Mouse (Mus musculus) forebrain, embryonic 10.5 days (tissue): ENCODE measurements around the gene Larp1. TPM values are rescaled to one million over a fixed set of nuclear protein-coding genes. Genes with fewer than 3 reads are reported as not detected.
A peak's percentile ranks its signal among the peaks of the same experiment; 100 is the strongest.
"Not testable (repeated sequence)": the region's sequence is repeated elsewhere in the genome, so short reads cannot be mapped to it uniquely, and the experiment has no call there.

Source experiments
- DNase-seq: peaks from one replicate; pipeline ENCODE4 v3.0.0-alpha.2; 2017; ENCODE audit warnings: low spot score; ENCODE audit errors: extremely low spot score
- H3K27ac ChIP-seq: fragments of 300-500 bp; sonication (generic); 2 replicates; pipeline ENCODE4 v1.5.1; 2016; ENCODE audit warnings: mild to moderate bottlenecking
- H3K27me3 ChIP-seq: fragments of 300-500 bp; sonication (generic); 2 replicates; pipeline ENCODE4 v1.6.1; 2016; ENCODE audit warnings: mild to moderate bottlenecking; ENCODE audit not compliant: poor library complexity, severe bottlenecking
- H3K36me3 ChIP-seq: fragments of 300-500 bp; sonication (generic); replicated peaks from 2 replicates; pipeline ENCODE4 v1.6.1; 2016; ENCODE audit warnings: mild to moderate bottlenecking, moderate library complexity
- H3K4me1 ChIP-seq: fragments of 300-500 bp; sonication (generic); 2 replicates; pipeline ENCODE4 v1.6.1; 2016
- H3K4me3 ChIP-seq: fragments of 300-500 bp; sonication (generic); 2 replicates; pipeline ENCODE4 v1.5.1; 2016; ENCODE audit warnings: mild to moderate bottlenecking, moderate library complexity
- H3K9me3 ChIP-seq: fragments of 300-500 bp; sonication (generic); 2 replicates; pipeline ENCODE4 v1.6.1; 2016; ENCODE audit warnings: mild to moderate bottlenecking, moderate library complexity
- WGBS: fragments of 180-500 bp; shearing (Covaris S2); methylation state at CpG from one replicate; pipeline ENCODE4 v1.1.7; 2016; 5-methylcytosine and 5-hydroxymethylcytosine counted together
- polyA plus RNA-seq: library from polyadenylated mRNA; unstranded; fragments of >200 nt; fragmentation: Nextera tagmentation; extraction: Ambion mirVana; gene quantifications from 2 replicates; pipeline ENCODE4 v1.2.1, GENCODE M21; 2016

Gene Larp1
- polyA plus RNA-seq, 1 experiment from 2014 or later = 18.6 TPM

DNA sequence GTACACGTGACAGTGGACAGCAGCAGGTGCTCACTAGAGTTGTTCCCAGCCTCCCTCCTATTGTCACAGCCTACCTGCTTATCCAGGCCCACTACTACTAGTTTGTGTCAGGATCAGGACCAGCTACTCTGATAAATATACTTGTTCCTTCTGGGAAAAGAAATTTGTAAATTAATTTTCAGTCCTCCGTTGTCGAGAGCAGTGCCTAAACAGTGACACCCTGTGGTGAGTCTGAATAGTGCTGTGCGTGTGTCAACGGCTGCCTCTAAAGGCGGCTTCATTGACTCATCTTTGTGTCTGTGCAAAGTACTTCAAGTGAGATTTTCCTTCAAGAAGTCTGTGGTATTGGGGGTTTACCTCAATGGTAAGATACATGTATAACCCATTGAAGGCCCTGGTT is 48.6 kb downstream of the Larp1 start:
- H3K9me3 ChIP-seq = no peaks in the 10 kb centered on the region
- WGBS = 79% methylated on average over 6 of the region's 6 CpGs
- DNase-seq = no peak
- no peak overlapping the region for H3K27ac ChIP-seq
- no peaks in the 10 kb centered on the region for H3K27me3 ChIP-seq
- no peaks in the 10 kb centered on the region for H3K4me1 ChIP-seq
- peaks cover 92% of the 10 kb centered on the region for H3K36me3 ChIP-seq
- H3K4me3 ChIP-seq = no peak overlapping the region

GRCm38 (mm10) chr11:58059752-58060151 is 50.9 kb downstream of the Larp1 start:
- H3K27me3 ChIP-seq, H3K4me3 ChIP-seq, H3K4me1 ChIP-seq, H3K27ac ChIP-seq, H3K9me3 ChIP-seq, DNase-seq: not testable (repeated sequence)
- H3K36me3 ChIP-seq = peaks cover 73% of the 10 kb centered on the region
- 95% methylated on average over 7 of the region's 7 CpGs for WGBS

- peaks cover 58% of the 10 kb centered on the region for H3K36me3 ChIP-seq
- not testable (repeated sequence) for H3K27me3 ChIP-seq, DNase-seq, H3K4me3 ChIP-seq, H3K9me3 ChIP-seq, H3K4me1 ChIP-seq, H3K27ac ChIP-seq
- WGBS = 96% methylated on average over 4 of the region's 4 CpGs
Observed at GRCm38 (mm10) chr11:58061218-58061617, 52.4 kb downstream of the Larp1 start.

DNA sequence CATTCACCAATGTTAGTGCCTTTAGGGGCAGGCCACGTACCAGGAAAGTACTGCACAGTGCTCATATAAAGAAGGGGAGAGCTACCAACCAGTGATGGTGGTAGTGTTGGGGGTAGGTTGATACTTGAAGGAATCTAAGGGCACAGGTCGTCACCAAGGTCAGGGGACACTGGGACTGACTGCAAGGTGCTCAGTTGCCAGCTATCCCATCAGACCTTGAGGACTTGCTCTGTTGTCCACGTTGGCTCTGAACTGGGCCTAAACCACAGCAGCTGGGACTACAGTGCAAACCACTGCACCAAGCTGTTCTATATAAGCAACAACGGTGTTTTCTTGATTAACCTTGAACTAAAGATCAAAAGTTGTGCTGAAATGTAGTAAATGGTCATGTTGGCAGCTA is 53.7 kb downstream of the Larp1 start:
- DNase-seq = no peak
- no peak overlapping the region for H3K4me3 ChIP-seq
- no peaks in the 10 kb centered on the region for H3K9me3 ChIP-seq
- peaks cover 44% of the 10 kb centered on the region for H3K36me3 ChIP-seq
- WGBS = 90% methylated on average over 4 of the region's 4 CpGs
- no peaks in the 10 kb centered on the region for H3K4me1 ChIP-seq
- no peaks in the 10 kb centered on the region for H3K27me3 ChIP-seq
- no peak overlapping the region for H3K27ac ChIP-seq

DNA sequence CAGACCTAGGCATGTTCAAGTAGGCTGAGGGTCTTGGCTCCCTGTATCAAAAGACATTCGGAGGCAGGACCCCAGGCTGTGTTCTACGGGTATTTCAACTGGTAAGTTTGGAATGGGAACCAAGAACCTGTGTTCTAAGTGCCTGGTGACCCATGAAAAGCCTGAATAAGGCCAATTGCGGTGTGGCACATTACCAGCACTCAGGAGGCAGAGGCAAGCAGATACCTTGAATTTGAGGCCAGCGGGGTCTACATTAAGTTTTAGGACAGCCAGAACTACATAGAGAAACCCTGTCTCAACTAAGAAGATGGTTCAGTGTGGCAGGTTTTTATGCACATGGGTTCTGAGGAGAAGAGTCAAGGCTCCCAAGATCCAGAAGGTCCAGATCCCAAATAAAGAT is 56.2 kb downstream of the Larp1 start:
- Histone ChIP-seq H3K4me3 (no peak overlapping the region), H3K4me1 (no peaks in the 10 kb centered on the region), H3K27me3 (no peaks in the 10 kb centered on the region), H3K27ac (no peak overlapping the region), H3K36me3 (peaks cover 24% of the 10 kb centered on the region), H3K9me3 (no peaks in the 10 kb centered on the region)
- 88% methylated on average over 4 of the region's 4 CpGs for WGBS
- no peak for DNase-seq

DNA sequence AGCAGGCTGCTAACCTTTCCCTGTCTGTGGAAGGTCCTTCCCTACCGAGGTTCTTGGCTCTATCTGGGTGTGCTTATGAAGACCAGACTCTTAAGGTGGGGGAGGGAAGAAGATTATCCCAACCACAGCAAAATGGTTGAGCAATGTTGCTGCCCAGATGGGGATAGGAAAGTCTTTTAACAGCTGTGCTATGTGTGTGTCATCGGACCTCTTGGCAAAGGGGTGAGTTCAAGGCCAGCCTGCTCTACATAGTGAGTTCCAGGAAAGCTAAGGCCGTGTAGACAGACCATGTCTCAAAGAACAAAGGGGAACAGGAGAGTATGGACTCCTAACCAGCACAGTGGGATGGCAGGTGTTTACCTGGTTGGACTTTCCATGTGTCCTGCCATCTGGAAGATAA is 64.1 kb downstream of the Larp1 start:
- Histone ChIP-seq H3K9me3 (no peaks in the 10 kb centered on the region), H3K27me3 (no peaks in the 10 kb centered on the region), H3K4me1 (no peaks in the 10 kb centered on the region), H3K4me3 (no peak overlapping the region), H3K36me3 (no peaks in the 10 kb centered on the region), H3K27ac (no peak overlapping the region)
- no peak for DNase-seq
- WGBS = 83% methylated on average over 3 of the region's 3 CpGs

DNA sequence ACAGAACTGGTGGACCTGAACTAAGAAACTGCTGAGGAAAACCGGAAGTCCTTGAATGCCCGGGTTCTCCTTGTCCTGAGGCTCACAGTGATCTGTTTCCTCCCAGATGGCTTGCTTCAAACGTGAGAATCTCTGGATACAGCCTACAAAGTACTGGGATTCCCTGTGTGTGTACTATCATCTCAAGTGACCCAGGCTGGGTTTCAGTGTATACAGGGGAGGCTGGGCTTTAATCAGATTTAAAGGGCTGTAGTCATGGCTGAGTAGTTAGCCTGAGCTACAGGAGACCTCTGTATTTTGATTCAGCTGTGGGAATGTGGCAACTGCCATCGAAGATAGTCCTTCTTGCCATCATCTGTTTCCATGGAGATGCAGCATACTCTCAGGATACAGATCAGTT is 68.4 kb downstream of the Larp1 start:
- H3K9me3 ChIP-seq = no peaks in the 10 kb centered on the region; the same call in 1 of the 2 replicates
- H3K36me3 ChIP-seq = no peaks in the 10 kb centered on the region
- no peak for DNase-seq
- H3K4me3 ChIP-seq = no peak overlapping the region
- 77% methylated on average over 4 of the region's 4 CpGs for WGBS
- no peaks in the 10 kb centered on the region for H3K4me1 ChIP-seq
- H3K27ac ChIP-seq = no peak overlapping the region
- H3K27me3 ChIP-seq = no peaks in the 10 kb centered on the region

GRCm38 (mm10) chr11:58081716-58082115 is 72.9 kb downstream of the Larp1 start:
- Histone ChIP-seq H3K27me3 (no peaks in the 10 kb centered on the region), H3K4me1 (no peaks in the 10 kb centered on the region), H3K36me3 (no peaks in the 10 kb centered on the region), H3K4me3 (no peak overlapping the region), H3K9me3 (no peaks in the 10 kb centered on the region; the same call in 1 of the 2 replicates), H3K27ac (no peak overlapping the region)
- 90% methylated on average over 6 of the region's 6 CpGs for WGBS
- DNase-seq = no peak

- peak overlapping the region; percentile 62; the same call in 1 of the 2 replicates for H3K27ac ChIP-seq
- H3K27me3 ChIP-seq = peaks cover 28% of the 10 kb centered on the region
- no peaks in the 10 kb centered on the region for H3K9me3 ChIP-seq
- peaks cover 17% of the 10 kb centered on the region for H3K4me1 ChIP-seq
- peak overlapping the region; percentile 24; the same call in 1 of the 2 replicates for H3K4me3 ChIP-seq
- WGBS = 59% methylated on average over 4 of the region's 4 CpGs
- no peaks in the 10 kb centered on the region for H3K36me3 ChIP-seq
- DNase-seq = no peak
Observed at GRCm38 (mm10) chr11:58092541-58092940, 83.7 kb downstream of the Larp1 start.

DNA sequence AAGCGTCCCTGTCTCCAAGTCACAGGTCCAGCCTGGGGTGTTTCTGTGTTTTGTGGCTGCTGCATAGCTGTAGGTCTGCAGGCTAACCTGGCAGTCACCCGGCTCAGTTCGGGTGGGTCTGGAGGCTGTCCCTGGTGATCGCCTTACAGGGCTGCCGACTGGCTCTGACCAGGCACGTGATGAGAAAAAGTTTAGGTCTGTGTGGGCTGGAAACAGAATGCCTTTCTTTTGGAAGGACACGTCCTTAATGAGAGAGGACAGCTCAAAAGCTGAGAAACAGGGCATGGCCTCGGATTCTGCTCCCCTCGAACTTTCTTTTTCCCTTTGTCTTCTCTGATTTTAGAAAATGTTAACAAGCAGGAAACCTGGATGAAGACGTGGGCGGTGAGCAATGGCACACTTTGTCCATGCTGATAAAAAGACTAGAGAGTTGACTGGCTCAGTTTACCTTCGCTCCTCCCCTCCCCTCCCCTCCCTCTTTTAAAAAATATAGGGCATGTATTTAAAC is 84.2 kb downstream of the Larp1 start, which contains the start of gene Gm12248:
TSS of gene Gm12248 (minus strand) at position 114 of the 508 bp plus-strand sequence.
- H3K27ac ChIP-seq = peak within 1 kb of the TSS; percentile 62; the same call in 1 of the 2 replicates
- 22% methylated on average over 12 of the region's 12 CpGs for WGBS

DNA sequence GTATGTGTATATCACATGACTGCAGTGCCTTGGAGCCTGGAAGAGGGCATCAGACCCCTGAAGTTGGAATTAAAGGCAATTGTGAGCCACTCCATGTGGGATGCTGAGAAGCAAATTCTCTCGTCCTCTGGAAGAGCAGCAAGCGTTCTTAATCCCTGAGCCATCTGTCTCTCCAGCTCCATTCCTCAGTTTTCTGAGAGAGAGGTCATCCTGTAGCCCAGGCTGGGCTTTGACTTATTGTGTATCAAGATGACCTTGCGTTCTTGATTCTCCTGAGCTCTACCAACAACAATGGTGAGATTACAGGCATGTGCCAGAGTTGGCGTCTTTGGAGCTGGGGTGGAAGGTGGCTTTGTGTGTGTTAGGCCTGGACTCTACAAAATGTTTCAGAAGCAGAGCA is 85.9 kb downstream of the Larp1 start:
- no peaks in the 10 kb centered on the region for H3K36me3 ChIP-seq
- H3K27me3 ChIP-seq = peaks cover 46% of the 10 kb centered on the region
- H3K4me1 ChIP-seq = peaks cover 22% of the 10 kb centered on the region
- no peak overlapping the region for H3K27ac ChIP-seq
- H3K9me3 ChIP-seq = no peaks in the 10 kb centered on the region
- WGBS = 57% methylated on average over 4 of the region's 4 CpGs
- DNase-seq = no peak
- no peak overlapping the region for H3K4me3 ChIP-seq

More for the DNA sequence above, 84.2 kb downstream of the Larp1 start, which contains the start of gene Gm12248:
- no peaks in the 10 kb centered on the region for H3K36me3 ChIP-seq
- H3K9me3 ChIP-seq = no peaks in the 10 kb centered on the region
- H3K4me1 ChIP-seq = peaks cover 22% of the 10 kb centered on the region
- peak; percentile 31 for DNase-seq
- H3K27me3 ChIP-seq = peaks cover 33% of the 10 kb centered on the region
- peak within 1 kb of the TSS; percentile 24; the same call in 1 of the 2 replicates for H3K4me3 ChIP-seq

GRCm38 (mm10) chr11:58095561-58095960 is 86.7 kb downstream of the Larp1 start:
- Histone ChIP-seq H3K36me3 (no peaks in the 10 kb centered on the region), H3K27me3 (peaks cover 46% of the 10 kb centered on the region), H3K4me1 (peaks cover 22% of the 10 kb centered on the region), H3K4me3 (no peak overlapping the region), H3K9me3 (no peaks in the 10 kb centered on the region), H3K27ac (no peak overlapping the region)
- DNase-seq = no peak
- 96% methylated on average over 1 of the region's 1 CpGs for WGBS

DNA sequence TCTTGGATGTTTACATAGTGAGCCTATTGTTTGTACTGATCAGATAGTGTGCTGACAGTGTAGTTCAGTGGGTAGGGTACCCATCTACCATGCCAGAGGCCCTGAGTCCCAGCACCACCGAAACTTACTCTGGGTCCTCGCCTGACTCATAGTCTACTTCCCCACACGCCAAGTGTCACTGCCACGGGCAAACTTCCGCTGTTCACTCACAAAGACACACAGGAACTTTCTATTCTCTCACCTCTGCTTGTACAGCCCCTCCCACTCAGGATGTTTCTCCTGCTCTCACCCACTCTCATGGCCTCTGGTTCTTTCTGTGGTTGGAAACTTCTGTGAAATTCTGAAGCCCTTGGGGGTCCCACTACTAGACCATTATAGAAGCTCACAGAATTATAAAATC is 87.3 kb downstream of the Larp1 start:
- Histone ChIP-seq H3K9me3 (no peaks in the 10 kb centered on the region), H3K4me1 (peaks cover 22% of the 10 kb centered on the region), H3K27ac (no peak overlapping the region), H3K27me3 (peaks cover 46% of the 10 kb centered on the region), H3K4me3 (no peak overlapping the region), H3K36me3 (no peaks in the 10 kb centered on the region)
- 90% methylated on average over 5 of the region's 5 CpGs for WGBS
- no peak for DNase-seq
